Mouse (Mus musculus) thymus, postnatal 4 days (tissue): Measurements from ENCODE around the gene Nop53.

Experiments used
- DNase-seq: peaks from one replicate; pipeline ENCODE4 v3.0.0; 2021

Gene Nop53

DNA sequence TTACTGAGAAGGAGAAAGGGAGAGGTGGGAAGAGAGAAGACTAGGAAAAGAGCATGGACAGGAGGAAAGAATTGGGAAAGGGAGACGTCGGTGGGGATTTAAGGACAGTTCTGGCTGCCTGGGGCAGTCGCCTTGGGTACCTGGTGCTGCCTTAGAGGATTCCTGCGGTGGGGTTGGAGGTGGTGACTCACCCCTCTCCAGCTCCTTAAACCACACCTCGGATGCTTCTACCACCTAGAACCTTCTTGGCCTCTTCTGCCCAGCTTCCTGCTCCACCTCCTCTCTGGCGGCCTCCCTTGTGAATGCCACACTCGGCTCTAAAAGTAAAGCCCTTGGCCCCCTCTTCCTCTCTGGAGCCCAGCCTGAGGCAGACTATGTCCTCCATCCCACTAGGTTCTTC lies 9.6 kb upstream of the Nop53 start:
- no peak for DNase-seq

DNA sequence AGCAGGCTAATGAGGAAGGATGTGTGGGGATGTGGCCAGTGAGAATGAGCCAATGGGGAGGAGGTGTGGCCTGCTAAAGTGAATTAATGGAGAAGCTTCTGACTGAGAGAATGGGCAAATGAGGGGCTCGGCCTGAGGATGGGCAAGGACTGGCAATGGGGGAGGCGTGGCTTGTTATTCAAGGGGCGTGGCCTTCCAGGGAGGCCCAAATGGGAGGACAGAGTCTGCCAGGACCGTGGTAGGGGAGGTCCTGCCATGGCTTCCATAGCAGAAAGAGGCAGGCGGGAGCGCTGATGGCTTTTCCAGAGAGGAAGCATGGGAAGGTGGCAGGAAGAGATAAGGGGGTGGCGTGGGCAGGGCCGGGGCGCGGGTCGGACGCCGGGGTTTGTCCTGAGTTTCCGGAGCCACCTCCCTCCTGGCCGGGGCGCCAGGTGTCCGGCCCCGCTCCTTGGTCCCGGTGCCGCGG lies 9.1 kb upstream of the Nop53 start:
- no peak for DNase-seq

DNA sequence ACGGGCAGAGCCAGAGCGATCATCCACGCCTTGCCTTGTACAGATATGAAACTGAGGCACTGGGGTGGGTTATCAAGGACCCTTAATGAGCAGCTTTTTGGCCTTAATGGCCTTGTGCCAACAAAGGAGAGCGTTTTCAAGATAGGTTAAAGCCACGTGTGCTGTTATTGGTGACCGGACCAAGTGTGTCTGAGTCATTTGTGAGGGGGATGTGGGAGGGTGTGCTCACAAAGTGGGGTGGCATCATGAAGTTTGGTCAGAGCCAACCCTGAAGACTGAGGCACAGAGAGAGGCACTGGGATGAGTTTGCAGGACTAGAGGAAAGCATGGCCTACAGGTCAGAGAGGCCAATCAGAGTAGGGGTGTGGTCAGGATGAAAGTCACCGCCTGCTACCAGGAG lies 8.6 kb upstream of the Nop53 start:
- DNase-seq: no peak

DNA sequence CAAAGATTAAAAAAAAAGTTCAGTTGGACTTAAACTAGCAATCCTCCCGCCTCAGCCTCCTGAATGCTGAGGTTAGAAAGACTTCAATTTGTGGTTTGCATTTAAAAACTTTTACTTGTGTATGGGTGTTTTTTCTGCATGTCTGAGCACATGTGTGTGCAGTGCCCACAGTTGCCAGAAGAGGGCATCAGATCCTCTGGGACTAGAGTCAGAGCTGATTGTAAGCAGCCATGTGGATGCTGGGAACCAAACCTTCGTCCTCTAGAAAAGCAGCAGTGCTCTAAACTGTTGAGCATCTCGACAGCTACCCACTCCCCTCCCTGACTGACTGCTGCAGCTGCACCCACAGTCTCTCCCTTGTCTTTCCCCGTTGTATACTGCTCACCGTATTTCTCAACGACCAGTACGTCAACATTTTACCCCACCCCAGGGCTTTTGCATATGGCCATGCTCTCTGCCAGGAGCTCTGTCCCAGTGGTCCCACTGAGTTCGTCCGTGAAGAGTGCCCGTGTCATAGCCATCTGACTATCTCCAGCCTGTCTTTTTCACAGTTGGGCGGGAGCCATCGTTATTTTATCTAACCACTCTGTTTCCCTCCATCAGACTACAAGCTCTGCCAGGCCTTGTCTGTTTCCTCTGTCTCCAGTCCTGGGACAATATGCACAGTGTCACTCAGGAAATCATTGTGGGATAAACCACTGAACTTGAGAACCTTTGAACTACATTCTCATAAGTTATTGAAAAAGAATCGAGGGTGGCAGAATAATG lies 7.6 kb upstream of the Nop53 start:
- peak; percentile 60 for DNase-seq

DNA sequence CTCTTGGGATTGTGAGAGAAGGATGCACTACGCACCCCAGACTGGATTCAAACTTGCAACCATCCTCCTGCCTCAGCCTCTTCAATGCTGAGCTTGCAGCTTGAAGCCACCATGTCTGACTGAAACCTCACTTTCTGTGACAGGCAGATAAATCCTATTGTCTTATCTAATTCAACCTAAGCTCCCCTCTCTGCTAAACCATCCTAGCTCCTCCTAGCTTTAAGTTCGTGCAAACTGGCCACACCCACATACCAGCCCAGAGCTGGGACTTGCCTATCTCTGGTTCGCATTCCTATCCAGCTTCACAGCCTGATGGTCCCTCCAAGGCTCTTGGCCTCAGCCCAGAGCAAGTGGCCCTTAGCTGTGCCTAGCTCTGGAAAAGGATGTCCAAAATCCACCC lies 6.5 kb upstream of the Nop53 start:
- no peak for DNase-seq

DNA sequence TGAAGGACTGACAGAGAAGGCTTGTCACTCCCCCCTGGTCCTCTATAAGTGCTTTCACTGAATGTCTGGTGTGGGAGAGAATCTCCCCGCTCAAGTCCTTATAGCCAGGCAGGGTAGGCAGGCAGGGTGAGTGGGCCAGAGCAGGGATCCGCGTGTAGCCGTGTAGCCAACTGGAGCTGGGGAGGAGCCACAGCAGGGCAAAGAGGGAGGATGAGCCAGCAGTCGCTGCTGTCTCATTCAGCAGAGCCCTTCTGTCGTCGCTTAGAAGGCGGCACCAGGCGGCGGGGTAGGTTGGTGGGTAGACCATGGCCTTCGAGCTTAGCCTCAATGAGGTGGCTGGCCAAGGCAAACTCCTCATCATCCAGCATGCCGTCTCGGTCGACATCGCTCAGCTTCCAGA lies 4.1 kb upstream of the Nop53 start:
- DNase-seq: no peak

DNA sequence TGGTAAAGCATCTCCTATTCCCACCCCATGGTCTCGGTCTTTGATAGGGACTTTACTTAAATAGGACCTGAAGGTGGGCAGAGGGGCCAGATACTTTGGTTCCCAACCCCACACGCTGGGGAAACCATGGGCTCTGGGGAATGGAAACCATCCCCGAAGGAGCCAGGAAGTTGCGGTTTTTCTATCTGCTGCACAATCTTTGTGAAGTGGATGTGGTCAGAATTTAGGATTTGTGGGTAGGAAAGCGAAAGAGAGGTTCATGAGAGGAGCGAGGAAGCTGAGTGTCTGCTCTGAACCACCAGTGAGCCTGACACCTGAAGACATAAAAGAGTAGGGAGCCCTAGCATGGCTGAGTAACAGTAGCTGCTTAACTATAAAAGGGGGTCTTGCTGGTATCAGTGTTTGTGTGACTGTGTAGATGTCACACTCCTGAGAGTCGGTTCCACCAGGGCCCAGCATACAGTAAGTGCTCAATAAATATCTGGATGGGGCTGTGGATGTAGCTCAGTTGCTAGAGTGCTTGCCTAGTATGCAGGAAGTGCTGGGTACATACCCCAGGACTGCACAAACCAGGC lies 3.4 kb upstream of the Nop53 start:
- no peak for DNase-seq

DNA sequence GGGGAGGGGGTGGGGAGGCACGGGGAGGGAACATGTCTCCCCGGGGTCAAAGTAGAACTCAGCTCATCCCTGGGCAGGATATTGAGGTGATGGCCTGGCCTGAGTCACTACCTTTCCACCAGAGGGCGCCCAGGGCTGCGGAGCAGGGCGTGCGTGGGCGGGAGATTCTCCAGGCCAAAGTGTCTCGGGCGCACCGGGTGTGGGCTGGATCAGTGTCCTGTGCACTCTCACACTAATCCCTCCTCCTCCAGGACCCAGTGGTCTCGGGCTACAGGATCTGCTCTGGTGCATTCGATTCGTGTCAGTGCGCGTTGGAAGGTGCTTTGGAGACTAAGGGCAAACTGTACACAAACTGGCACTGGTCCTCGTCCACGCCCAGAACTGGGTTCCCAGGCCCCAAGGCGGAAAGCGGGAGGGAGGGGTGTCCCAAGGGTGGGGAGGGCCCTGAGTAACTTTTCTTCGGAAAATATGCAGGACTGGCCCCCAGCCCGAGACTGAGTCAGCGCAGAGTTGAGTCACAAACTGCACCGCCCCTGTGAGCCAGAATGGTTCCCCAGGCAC lies 2.6 kb upstream of the Nop53 start:
- DNase-seq: peak; percentile 91

DNA sequence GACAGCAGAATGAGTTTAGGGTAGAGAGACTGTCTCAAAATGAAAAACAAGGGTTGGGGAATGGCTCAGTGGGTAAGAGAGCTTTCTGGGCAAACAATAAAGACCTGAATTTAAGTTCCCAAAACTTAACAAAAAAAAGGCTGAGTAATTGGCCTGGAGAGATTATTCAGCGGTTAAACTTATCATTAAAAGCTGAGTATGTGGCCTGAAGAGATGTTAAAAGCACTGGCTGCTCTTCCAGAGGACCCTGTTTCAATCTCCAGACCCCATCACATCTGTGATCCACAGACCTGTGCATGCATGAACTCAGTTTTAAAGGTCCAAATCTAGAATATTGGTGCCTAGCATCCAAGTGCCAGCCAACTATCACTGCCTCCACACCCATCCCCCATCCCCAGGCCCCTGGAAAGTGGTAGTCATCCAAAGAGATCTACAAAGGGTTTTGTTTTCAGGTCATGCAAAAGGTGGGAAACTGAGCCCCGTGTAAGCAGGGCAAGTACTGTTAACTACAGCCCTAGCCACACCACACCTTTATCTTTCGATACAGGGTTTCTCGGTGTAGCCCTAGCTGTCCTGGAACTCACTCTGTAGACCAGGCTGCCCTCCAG lies 1.9 kb upstream of the Nop53 start:
- DNase-seq: no peak

DNA sequence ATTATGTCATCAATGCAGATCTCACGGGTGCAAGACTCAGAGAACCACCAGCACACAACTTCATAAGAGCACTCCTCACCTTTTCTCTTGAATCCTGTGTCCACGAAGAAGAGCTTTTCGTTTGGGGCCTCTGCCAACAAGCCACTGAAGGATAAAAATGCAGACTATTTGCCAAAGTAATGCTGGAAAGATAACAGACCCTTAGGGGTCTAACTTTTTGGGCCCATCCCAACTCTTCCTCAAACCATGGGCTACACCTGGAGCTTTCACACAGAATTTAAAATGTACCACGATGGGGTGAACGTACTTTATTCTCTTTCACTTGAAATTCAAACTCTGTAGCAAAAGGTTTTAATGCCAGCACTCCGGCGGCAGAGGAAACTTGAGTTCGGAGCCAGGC lies 663 bp downstream of the Nop53 start:
- no peak for DNase-seq

DNA sequence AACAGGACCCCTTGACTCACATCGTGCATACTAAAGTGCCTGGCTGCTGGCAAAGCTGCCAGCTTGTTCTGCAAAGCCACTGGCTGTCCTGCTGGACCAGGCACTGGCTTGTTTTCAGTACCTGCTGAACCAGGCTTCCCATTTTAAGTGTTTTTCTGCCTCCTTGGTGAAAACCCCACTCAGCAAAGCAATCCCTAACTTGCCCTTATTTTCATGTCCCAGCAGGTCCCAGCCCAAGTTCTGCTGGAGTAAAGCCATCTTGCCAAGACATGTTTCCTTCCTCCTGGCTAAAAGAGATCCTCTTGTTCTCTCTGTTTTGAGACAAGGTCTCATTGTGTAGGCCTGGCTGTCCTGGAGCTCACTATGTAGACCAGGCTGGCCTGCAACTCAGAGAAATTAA lies 1.6 kb downstream of the Nop53 start:
- no peak for DNase-seq

DNA sequence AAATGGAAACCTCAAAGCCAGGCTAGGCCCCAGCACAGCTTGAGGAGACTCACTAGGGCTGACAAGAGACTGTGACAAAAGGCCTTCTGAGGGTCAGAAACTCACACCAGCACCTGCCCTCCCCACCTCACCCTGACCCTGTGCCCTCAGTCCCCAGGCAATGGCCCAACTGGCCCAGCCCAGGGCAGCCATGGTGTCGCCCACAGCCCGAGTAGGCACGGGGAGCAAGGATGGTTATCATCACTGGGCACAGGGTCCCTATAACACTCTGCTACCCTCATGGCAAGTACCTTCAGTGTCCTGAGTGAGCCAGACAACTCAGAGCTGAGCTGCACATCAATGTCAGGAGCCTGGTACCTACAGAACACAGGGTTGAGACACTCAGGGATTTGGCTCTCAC lies 7.3 kb downstream of the Nop53 start:
- DNase-seq: no peak

DNA sequence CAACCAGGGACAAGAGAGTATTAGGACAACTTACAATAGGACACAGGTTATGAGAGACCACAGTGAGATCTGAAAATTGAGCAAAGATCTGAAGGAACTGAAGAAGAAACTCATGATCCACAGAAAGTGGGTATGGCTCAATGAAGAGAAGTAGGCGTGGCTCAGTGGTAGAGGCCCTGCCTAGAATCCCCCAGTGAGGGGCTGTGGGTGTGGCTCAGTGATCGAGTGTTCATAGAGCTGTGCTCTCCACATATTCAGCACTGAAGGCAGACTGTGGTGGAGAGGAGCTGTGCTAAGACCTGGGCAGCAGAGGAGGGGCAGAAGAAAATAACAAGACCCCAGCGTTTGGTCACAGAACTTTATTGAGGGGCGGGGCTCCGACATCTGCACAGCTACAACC lies 8.4 kb downstream of the Nop53 start:
- no peak for DNase-seq

DNA sequence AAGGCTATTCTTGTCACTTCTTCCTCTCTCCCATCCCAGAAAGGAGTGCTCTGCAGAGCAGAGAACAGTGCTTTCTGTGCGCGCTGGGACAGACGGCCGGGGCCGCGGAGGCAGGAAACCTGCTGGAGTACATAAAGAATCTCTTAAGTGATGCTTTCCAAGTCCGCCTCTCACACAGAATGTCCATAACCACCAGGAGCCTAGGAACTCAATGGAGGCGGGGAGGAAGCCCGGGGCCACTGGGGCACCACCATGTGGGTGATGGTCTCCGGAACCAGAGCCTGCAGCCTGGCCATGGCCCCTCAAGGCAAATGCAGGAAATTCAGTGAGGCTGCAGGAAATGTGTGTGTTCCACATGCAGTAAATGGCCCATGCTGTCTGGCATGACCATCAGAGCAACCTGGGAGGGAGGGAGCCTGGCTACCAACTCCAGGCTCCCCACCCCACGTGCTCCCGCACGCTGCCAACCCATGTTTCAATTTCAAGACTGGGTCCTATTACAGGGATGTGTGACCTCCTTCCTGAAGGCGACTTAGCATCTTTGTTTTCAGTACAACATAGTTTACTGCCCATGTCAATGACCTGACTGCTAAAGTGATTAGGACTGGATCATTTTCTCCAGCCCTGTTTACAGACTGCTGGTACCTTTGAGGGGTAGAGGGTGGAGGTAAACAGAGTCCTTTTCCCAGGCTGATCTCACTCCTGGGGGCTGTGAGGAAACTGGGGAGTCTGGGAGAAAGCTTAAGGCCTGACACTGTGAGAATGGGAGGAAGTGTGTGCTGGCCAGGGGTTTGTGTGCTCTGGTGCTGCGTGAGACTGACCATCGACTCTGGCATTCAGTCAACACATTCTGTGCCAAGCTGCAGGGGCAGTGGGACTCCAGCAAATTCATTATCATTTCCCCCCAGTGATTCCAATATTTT lies 12.2 kb downstream of the Nop53 start:
- no peak for DNase-seq

DNA sequence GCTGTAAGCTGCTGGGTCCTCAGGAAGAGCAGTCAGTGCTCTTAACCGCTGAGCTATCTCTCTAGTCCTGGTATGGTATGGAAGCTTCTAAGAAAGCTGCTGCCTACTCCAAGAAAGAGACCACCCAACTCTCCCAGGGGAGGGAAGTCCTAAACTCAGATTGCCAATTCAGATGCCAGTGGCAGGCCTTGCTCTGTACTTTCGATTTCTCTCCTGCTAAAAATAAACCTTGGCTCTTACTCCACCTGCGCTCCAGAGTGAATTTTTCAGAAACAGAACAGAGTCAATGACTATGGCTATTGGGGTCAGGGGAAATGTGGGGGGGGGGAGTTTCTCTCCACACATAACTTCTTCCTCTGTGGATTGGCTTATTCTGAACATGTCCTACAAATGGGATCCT lies 14.2 kb downstream of the Nop53 start:
- DNase-seq: no peak

DNA sequence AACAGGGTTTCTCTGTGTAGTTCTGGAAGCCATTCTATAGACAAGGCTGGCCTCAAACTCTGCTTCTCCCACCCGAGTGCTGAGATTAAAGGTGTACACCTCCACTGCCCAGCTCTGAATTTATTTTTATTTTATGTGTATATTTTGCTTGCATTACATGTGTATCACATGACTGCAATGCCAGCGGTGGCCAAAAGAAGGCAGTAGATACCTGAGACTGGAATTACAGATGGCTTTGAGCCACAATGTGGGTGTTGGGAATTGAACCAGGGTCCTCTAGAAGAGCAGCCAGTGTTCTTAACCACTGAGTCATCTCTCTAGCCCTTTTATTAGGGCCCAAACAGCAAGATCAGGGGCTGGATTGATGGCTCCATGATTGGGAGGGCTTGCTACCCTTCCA lies 15.3 kb downstream of the Nop53 start:
- DNase-seq: no peak

DNA sequence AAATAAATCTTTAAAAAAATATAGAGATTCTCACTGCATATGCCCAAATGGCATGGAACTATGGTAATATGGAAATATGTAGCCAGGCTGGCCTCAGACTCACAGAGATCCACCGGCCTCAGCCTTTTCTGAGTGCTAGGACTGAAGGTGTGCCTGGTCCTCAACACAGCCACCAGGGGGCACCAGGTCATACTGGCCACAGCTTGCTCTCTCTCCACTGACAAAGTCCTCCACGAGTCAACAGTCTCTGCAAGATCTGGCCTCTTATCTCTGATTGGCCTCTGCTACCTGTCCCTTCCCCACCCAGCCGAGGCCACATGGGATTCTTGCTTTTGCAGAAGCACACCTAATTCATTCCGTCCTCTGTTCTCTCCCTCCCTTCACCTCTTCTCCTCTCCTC lies 16.0 kb downstream of the Nop53 start:
- peak; percentile 83 for DNase-seq

DNA sequence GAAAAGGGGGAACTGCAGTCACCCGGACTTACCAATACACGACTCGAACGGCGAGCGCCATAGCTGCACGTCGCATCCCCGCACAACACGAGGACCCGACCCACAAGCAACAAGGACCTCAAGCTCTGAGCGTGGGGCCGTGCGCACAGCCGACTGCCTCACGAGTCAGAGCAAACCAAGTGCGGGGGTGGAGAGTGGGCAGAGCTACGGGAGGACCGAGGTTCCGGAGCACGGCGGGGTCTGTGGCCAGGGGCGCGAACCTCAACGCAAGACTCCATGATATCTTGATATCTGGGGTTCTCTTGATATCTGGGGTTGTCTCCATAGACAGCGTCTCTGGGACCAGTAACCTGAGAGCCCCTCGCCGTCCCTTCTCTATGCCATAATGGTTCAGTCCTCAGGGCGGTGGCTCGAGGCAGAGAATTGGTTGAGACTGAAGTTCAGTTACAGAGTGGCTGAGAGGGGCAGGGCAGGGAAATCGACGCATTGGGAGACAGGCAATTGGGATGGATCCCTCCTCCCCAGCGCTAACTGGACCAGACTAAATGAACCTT lies 23.6 kb downstream of the Nop53 start, which contains the start of gene Selenow:
Selenow (minus strand) TSS at position 183 of the 554 bp plus-strand sequence.
- DNase-seq: peak; percentile 93

DNA sequence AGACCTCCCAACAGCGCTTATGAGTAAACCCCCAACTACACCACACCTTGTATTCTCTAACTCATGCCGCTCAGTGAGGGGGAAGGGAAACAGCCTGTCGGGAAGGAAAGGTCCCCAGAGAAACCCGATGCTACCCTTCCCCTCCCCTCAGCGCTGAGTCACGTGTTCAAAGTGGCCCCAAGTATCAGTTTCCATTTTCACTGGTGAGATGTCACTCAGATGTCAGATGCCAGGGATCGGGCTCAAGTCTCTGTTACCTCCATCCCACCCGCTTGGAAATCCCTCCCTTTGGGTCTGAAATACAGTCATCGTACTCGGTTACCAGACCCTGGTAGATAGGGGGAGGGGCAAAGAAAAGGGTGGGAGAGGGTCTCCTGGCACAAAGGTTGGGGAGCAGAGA lies 24.1 kb downstream of the Nop53 start:
- peak; percentile 52 for DNase-seq

DNA sequence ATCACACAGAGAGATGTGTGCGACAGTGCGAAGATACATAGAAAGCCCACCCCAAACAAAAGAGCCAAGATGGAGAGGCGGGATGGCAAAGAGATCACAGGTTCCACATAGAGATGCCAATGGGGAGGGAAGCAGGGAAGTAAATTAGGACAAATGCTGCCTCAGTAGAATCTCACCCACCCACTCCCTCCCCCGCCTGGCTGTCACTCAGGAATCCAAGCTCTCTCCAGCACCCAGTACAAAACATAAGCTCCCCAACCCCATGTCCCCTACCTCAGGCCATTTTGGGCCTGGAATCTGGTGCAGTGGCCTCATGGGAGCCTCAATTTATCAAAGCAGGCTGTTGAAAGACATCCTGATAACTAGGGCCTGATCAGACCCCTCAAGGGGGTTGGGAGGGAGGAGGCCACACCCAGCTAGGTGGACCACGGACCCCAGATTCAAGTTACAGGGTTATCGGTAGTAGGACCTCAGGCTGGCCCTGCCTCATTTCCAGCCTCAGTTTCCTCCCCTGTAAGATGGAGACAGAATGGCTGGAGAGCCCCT lies 25.2 kb downstream of the Nop53 start:
- no peak for DNase-seq

DNA sequence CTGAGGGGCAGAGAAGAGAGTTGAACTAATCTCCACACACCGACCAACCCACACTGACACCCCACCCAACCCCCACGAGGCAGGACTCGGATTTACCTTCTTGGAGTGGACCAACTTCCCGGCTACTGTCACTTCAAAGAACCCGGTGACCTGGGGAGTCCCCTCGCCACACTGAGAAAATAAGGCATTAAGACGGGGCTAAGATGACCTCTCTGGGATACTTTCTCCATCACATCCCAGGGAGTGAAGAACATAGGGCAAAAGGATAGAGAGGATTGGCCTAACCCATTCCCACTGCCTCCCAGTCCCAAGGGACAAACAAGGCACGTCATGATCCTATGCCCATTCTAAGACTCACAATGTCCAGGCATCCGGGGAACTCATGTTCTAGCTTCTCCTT lies 25.9 kb downstream of the Nop53 start:
- no peak for DNase-seq

DNA sequence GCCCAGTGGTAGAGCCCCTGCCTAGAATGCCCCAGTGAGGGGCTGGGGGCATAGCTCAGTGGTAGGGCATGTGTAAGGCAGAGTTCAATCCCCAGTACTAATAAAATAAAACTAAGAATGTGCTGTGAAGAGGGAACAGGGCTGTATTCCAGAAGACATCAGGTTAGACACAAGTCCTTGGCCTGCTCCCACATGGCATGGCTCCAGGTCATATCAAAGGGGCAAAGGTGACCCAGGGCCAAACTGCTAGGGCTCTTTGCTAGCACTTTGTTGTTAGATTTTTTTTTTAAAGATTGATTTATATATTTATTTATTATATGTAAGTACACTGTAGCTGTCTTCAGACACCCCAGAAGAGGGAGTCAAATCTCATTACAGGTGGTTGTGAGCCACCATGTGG lies 27.5 kb downstream of the Nop53 start:
- no peak for DNase-seq
